Mouse (Mus musculus): ENCODE measurements at regions not wholly inside any gene's neighbourhood (a gene's known extent, or its start where the extent isn't known, plus 50 kb on each side); places are given as distances from the start of the nearest gene placed in this dataset.

GRCm38 (mm10) chr10:110534387-110534786 is 78.4 kb upstream of the Nav3 start:
- no peak for DNase-seq (ENCODE audit: low spot score in 2 of 2)

DNA sequence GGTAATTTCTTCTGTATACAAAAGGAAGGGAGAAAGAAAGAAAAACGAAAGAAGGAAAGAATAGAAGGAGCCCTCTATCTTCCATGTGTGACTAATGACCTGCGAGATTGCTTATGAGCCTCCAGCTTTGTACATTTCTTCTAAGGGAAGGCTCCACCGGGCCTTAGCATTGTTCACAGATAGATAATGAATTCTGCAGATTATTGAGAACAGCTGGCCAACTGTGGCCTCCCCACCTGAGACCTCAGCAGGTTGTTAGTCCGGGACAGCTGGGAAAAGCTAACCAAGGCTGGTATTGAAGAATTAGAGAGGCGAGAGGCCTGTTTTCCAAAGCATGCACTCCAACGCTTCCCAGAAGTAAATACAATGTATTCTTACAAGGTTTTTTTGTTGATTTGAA is 86.7 kb upstream of the Nav3 start:
- DNase-seq (ENCODE audit: low spot score in 2 of 2): no peak

GRCm38 (mm10) chr10:110548391-110548790 is 92.4 kb upstream of the Nav3 start:
- DNase-seq (ENCODE audit: low spot score in 2 of 2): no peak

DNA sequence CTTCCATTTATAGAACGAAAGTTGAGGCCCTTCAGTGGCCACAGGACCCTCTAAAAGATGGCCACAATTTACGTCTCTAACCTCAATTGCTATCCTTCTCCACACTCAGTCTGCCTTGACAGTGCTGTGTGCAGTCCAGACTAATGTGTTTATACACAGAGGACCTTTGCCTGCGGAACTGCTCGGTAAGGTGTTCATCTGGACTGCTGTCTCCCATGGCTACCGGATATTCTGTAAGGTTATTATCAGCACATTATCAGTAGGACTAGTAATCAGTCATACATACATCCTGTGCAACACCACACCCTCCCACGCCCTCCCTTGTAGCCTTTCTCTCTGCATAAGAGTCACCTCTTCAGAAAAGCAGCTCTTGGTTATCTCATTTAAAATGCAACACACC is 98.0 kb upstream of the Nav3 start:
- DNase-seq (ENCODE audit: low spot score in 2 of 2): no peak

DNA sequence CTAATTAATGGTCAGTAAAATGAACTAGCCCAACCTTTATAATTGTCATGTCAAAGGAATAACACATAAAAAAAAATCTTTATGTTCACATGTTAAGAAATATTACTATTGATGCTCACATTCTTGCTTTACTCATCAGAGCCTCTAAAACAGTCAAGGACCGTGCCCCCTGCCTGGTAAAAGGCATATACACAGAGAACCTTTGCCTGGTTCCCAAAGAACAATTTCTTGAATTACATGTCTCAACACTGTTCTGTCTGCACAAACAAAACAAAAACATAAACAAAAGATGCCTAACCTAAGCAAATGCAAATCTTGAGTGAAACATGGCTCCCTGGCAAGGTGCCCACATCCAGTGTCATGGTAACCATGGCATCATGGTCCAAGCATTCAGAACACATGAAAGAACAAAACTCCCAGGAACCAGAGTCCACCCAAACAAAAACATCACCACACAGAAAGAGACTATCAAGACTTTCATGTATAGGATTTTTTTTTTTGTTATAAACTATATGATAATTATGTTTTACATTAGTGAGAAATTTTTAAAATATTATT is 100.4 kb upstream of the Nav3 start:
- no peak for DNase-seq (ENCODE audit: low spot score in 2 of 2)

- DNase-seq (ENCODE audit: low spot score in 2 of 2): no peak
Measured at GRCm38 (mm10) chr10:110563057-110563456, 107.1 kb upstream of the Nav3 start.

- no peak for DNase-seq (ENCODE audit: low spot score in 2 of 2)
Measured at GRCm38 (mm10) chr10:110563571-110563970, 107.6 kb upstream of the Nav3 start.

DNA sequence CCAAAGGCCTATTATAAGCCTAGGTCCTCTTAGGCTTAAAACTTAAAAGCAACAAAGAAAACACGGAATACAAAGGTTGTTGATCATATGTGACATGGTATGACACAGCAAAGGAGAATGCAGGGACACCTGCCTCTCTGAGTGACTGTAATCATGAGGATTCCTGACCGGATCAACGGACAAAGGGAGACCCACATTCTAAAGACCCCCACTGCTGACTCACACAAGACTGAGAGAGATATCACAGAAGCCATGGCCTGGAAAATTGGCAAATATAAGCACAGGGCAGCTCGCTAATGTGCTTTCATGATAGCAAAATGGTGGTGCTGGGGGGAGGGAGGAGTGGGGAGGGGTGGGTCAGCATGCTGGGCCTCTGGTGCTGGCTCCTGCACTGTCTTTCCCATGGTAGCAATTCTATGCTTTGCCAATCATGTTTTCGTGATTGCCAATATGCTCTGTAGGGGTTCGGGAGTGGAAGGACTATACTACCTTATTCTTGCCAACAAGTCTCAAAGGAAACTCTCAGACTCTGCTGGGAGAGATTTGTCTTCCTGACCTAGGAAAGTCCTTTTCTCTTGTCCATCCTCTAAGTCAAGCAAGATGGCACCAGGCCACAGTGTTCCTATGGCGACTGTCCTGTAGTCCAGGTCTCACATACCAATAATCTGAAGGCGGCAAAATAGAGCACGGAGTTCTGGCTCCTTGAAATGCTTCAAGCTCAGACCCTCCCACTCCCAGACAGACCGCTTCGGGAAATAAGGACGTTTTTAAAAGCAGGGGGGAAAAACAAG is 110.5 kb upstream of the Nav3 start:
- no peak for DNase-seq (ENCODE audit: low spot score in 2 of 2)

GRCm38 (mm10) chr10:110570465-110570864 is 114.5 kb upstream of the Nav3 start:
- DNase-seq (ENCODE audit: low spot score in 2 of 2): no peak

- DNase-seq (ENCODE audit: low spot score in 2 of 2): no peak
Measured at GRCm38 (mm10) chr10:110571179-110571578, 115.2 kb upstream of the Nav3 start.

- no peak for DNase-seq (ENCODE audit: low spot score in 2 of 2)
Measured at GRCm38 (mm10) chr10:110573530-110573929, 117.5 kb upstream of the Nav3 start.

GRCm38 (mm10) chr10:110586029-110586428 is 130.0 kb upstream of the Nav3 start:
- DNase-seq (ENCODE audit: low spot score in 2 of 2): no peak

- no peak for DNase-seq (ENCODE audit: low spot score in 2 of 2)
Measured at GRCm38 (mm10) chr10:110586507-110586906, 130.5 kb upstream of the Nav3 start.

DNA sequence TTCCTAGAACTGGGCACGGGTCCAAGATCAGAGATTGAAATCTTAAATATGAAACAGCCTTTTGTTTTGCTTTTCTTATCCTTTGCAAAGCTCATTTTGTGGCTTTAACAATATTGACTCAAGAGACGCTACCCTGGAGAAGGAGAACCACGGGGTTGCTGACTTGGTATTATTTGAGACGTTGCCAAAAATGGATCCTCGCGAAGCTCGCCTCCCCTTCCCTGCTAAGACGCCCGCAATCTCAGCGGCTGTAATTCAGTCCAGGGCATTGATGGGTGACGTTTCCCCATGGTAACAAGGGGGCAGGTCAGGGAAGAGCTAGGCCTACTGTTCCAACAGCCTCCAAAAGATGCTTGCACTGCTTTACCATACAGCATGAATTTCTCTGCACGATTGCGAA is 131.5 kb upstream of the Nav3 start:
- no peak for DNase-seq (ENCODE audit: low spot score in 2 of 2)

DNA sequence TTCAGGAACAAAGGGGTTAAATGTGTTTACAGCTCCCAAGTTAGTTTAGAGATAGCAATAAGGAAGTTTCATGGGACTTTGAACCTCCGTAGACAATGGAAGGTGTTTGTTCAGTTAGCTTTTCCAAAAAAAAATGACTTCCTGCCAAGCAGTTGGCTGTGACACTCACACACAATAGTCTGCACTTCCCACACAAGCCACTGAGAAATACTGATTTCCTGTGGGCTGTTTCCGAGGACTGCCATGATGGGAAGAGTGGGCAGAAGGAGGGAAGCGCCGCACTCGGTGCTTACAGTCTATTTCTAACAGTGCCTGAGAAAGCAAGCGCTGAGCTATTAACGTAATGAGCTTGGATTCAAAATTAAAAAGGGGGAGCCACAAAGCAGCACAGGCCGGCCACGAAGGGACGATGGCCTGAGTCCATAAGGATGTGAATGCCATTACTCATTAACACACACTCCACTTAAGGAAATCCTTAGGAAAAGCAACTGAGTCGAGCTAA is 144.4 kb upstream of the Nav3 start:
- no peak for DNase-seq (ENCODE audit: low spot score in 2 of 2)

- DNase-seq (ENCODE audit: low spot score in 2 of 2): no peak
Measured at GRCm38 (mm10) chr10:110610336-110610735, 134.9 kb upstream of the E2f7 start.

DNA sequence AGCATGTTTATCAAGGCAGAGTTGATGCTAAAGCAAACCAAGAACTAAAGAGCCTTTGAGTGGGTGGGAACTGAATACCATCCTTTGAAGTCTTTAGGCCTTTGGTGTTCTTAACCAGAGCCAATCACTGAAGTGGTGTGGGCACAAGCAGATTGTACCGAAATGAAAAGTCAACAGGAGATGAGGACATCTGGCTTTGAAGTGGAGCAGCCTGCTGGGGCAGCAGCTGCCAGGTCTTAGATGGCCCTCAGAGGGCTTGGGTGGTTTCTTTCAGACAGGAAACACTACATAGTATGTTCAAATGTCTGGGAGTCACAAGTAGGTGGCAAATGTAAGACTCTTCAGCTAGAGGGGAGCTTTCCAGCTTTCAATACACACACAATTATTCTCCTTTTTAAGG is 128.2 kb upstream of the E2f7 start:
- no peak for DNase-seq (ENCODE audit: low spot score in 2 of 2)

DNA sequence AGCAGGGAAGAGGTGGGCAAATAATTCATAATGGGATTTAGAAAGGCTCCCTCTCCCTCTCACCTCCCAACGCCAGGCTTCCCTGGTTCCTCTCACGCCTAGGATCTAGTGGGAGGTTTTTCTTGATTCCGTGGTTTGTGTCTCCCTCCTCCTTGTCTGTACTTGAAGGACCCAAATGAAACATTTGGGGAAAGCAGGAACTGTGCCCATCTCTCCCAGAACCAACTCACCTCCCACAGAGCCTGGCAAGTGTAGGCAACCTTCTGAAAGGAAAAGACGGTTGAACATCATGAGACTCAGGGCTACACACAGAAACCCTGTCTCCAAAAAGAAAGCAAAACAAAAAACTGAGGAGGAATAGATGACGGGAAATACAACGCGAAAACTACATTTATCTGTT is 126.0 kb upstream of the E2f7 start:
- DNase-seq (ENCODE audit: low spot score in 2 of 2): no peak

- no peak for DNase-seq (ENCODE audit: low spot score in 2 of 2)
Measured at GRCm38 (mm10) chr10:110625644-110626043, 119.6 kb upstream of the E2f7 start.

- no peak for DNase-seq (ENCODE audit: low spot score in 2 of 2)
Measured at GRCm38 (mm10) chr10:110640406-110640805, 104.8 kb upstream of the E2f7 start.

DNA sequence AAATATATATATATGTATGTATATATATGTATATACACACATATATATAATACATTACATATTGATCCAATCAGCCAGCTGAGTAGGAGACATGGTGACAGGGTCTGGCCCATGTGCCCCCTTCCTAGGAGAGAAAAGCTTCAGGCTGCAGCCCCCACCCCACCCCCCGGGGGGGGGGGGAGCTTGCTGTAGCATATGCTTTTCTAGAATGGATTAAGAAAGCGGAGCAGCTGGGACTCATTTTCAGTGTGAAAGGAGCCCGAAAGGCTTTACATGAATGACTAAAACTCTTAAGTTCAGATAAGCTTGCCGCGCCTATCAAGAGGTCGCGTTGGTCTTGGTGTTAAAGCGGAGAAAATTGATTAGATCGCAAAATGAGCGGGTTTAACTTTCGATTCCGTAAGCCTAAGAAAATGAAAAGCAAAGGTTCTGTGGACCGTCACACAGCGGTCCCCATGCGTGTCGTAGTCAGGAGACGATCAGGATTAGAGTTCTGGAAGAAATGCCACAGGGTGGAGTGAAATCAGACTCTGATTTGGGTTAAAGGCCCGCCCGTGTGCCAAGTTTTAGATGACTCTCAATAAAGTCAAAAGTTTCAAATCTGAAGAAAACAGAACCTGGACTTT is 103.1 kb upstream of the E2f7 start:
- DNase-seq (ENCODE audit: low spot score in 2 of 2): no peak

GRCm38 (mm10) chr10:110647603-110648002 is 97.6 kb upstream of the E2f7 start:
- DNase-seq (ENCODE audit: low spot score in 2 of 2): no peak

Measured in adrenal gland, adult 18-20 months (tissue).